Mouse (Mus musculus) testis, adult 2 months (tissue): ENCODE measurements at regions not wholly inside any gene's neighbourhood (a gene's known extent, or its start where the extent isn't known, plus 50 kb on each side); places are given as distances from the start of the nearest gene placed in this dataset.

Experiments used
- CTCF ChIP-seq: fragments of 200-500 bp; IDR thresholded peaks from 2 replicates; pipeline ENCODE4 v1.5.1; 2012; ENCODE audit warnings: low read depth, mild to moderate bottlenecking, inconsistent platforms, low read length, moderate library complexity; ENCODE audit not compliant: control insufficient read depth, insufficient read depth, insufficient replicate concordance
- POLR2A ChIP-seq: fragments of 200-500 bp; IDR thresholded peaks from 2 replicates; pipeline ENCODE4 v1.6.1; 2012; ENCODE audit warnings: low read depth, mild to moderate bottlenecking, inconsistent platforms, low read length, moderate library complexity; ENCODE audit not compliant: control insufficient read depth

- TF ChIP-seq CTCF: no peak
- TF ChIP-seq POLR2A: no peak
Measured at GRCm38 (mm10) chr15:88290740-88291363, 309.2 kb upstream of the Zdhhc25 start.
